Mouse (Mus musculus) stomach, embryonic 16.5 days (tissue): ENCODE measurements around the gene Fam120a. TPM values are rescaled to one million over a fixed set of nuclear protein-coding genes. Genes with fewer than 3 reads are reported as not detected.

Experiments used
- ATAC-seq: fragments of 200-750 bp; cut with Nextera tagmentation; 2 replicates; pipeline ENCODE4 v1.8.0; 2017; ENCODE audit warnings: moderate number of reproducible peaks, moderate TSS enrichment; ENCODE audit not compliant: insufficient read depth, low FRiP score
- H3K27ac ChIP-seq: fragments of 300-500 bp; sonication (generic); 2 replicates; pipeline ENCODE4 v1.5.1; 2014; ENCODE audit warnings: low read length
- H3K27me3 ChIP-seq: fragments of 300-500 bp; sonication (generic); 2 replicates; pipeline ENCODE4 v1.6.1; 2014; ENCODE audit warnings: low read length, control low read depth, mixed read lengths; ENCODE audit not compliant: control insufficient read depth, insufficient read depth
- H3K36me3 ChIP-seq: fragments of 300-500 bp; sonication (generic); 2 replicates; pipeline ENCODE4 v1.6.1; 2014; ENCODE audit warnings: low read length; ENCODE audit not compliant: control insufficient read depth, insufficient read depth
- H3K4me1 ChIP-seq: fragments of 300-500 bp; sonication (generic); 2 replicates; pipeline ENCODE4 v1.6.1; 2014; ENCODE audit warnings: low read length, control low read depth, mixed read lengths; ENCODE audit not compliant: control insufficient read depth, insufficient read depth
- H3K4me2 ChIP-seq: fragments of 300-500 bp; sonication (generic); 2 replicates; pipeline ENCODE4 v1.6.1; 2014; ENCODE audit warnings: low read depth, low read length, mixed read lengths
- H3K4me3 ChIP-seq: fragments of 300-500 bp; sonication (generic); replicated peaks from 2 replicates; pipeline ENCODE4 v1.5.1; 2014; ENCODE audit warnings: mild to moderate bottlenecking, low read length
- H3K9ac ChIP-seq: fragments of 300-500 bp; sonication (generic); 2 replicates; pipeline ENCODE4 v1.6.1; 2014; ENCODE audit warnings: low read length
- H3K9me3 ChIP-seq: fragments of 300-500 bp; sonication (generic); replicated peaks from 2 replicates; pipeline ENCODE4 v1.6.1; 2016; ENCODE audit warnings: low read length, control low read depth; ENCODE audit not compliant: control insufficient read depth
- WGBS: fragments of 180-500 bp; shearing (Covaris S2); extraction: QIAGEN DNeasy Blood & Tissue Kit; methylation state at CpG from one replicate; pipeline ENCODE4 v1.1.7; 2014; 5-methylcytosine and 5-hydroxymethylcytosine counted together
- polyA plus RNA-seq: library from polyadenylated mRNA; unstranded; fragments of >200 nt; fragmentation: Nextera tagmentation; extraction: Ambion mirVana; gene quantifications from 2 replicates; pipeline ENCODE4 v1.2.1, GENCODE M21; 2015

The Fam120a gene
- polyA plus RNA-seq, 1 experiment from 2014 or later = 27.8 TPM

DNA sequence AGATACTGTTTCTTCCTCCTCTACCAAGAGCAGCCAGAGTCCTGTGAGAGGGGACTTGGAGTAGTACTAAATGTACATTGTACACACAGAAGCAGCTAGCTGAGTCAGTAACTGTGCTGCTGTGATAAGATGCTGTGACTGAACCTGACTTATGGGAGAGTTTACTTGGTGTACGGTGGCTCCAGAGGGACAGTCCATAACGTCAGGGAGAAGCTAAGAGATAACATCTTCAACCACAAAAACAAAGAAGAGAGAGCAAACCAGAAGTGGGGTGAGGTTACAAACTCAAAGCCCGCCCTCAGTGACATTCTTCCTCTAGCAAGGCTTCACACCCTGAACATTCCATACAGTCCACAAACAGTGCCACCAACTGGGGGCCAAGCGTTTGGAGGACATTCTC is 122.5 kb downstream of the Fam120a start:
- no peaks in the 10 kb centered on the region for H3K9me3 ChIP-seq
- H3K9ac ChIP-seq = no peak overlapping the region
- H3K4me1 ChIP-seq = peaks cover 12% of the 10 kb centered on the region; the same call in 1 of the 2 replicates
- no peak overlapping the region for H3K4me3 ChIP-seq
- H3K4me2 ChIP-seq = no peak overlapping the region
- 42% methylated on average over 4 of the region's 4 CpGs for WGBS
- H3K27me3 ChIP-seq = no peaks in the 10 kb centered on the region
- ATAC-seq = no peak
- H3K36me3 ChIP-seq = no peaks in the 10 kb centered on the region
- no peak overlapping the region for H3K27ac ChIP-seq

DNA sequence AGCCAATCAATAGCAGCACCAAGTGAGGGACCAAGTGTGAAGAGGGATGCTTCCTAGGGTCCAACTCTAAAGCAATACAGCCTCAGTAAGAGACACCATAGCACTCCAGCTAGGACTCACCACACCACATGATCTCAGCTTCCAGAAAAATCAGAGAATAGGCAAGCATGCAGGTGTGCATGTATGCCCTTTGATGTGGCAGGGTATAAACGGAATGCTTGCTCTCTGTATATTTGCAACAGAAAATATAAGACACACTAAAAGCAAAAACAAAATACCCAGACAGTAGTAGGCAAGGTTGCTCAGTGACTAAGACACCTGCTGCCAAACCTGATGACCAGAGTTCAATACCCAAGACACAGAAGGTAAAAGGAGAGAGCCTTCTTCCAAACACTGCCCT is 124.3 kb downstream of the Fam120a start:
- WGBS = 84% methylated on average over 1 of the region's 1 CpGs
- Histone ChIP-seq H3K4me2 (no peak overlapping the region), H3K27me3 (no peaks in the 10 kb centered on the region), H3K9ac (no peak overlapping the region), H3K36me3 (no peaks in the 10 kb centered on the region), H3K27ac (no peak overlapping the region), H3K4me1 (peaks cover 7% of the 10 kb centered on the region; the same call in 1 of the 2 replicates), H3K9me3 (no peaks in the 10 kb centered on the region), H3K4me3 (no peak overlapping the region)
- ATAC-seq = no peak

DNA sequence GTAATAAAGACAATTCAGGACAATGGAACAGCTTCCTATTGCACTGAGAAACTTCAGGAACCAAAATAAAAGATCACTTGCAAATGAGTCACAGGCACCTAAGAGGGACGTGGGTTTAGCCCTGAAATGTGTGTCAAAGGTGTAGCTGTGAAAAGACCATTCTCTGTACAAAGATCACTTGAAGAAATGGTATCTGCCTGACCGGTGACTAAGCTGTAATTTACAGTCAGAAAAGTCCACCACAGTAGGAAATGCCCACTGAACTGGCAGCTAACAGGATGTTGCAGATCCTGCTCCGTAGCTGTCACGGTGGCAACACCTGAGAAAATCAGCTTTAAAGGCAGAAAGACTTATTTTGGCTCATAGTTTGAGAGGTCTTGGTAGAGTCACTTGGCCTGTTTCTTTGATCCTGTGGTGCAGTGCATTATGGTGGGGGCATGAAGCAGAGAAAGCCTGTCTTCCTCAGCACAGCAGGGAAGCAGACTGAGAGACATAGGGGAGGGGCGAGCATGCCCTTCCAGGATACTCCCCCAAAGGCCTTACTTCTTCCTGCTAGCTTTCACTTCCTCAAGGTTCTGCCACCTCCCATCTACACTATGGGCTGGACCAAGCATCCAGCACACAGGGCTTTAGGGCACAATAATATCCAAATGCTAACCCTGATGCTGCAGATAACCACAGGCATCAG is 125.8 kb downstream of the Fam120a start:
- 61% methylated on average over 5 of the region's 5 CpGs for WGBS
- H3K4me2 ChIP-seq = no peak overlapping the region
- ATAC-seq = peak; percentile 41; the same call in 1 of the 2 replicates
- H3K9ac ChIP-seq = no peak overlapping the region; the same call in 1 of the 2 replicates
- H3K36me3 ChIP-seq = no peaks in the 10 kb centered on the region
- H3K27me3 ChIP-seq = no peaks in the 10 kb centered on the region
- no peak overlapping the region for H3K4me3 ChIP-seq
- H3K4me1 ChIP-seq = peaks cover 4% of the 10 kb centered on the region; the same call in 1 of the 2 replicates
- H3K27ac ChIP-seq = peak overlapping the region; percentile 70
- no peaks in the 10 kb centered on the region for H3K9me3 ChIP-seq

DNA sequence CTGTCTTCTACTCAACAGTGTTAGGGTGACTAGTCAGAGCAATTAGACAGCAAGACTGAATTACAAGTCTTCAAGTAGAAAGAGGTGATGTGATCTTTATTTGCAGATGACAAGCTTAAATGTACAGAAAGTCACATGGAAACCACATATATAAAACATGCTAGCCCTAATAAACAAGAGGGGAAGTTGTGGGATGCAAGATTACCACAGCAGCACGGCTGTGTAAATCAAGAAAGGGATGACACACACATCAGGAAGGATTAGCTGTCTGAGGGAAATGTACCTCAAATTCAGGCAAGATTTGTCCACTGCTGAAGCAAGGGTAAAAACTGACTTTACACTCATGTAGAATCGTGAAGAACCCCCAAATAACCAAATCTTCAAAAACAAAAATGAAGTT is 129.5 kb downstream of the Fam120a start:
- peaks cover 4% of the 10 kb centered on the region; the same call in 1 of the 2 replicates for H3K4me1 ChIP-seq
- no peaks in the 10 kb centered on the region for H3K27me3 ChIP-seq
- H3K4me3 ChIP-seq = no peak overlapping the region
- no peak overlapping the region for H3K27ac ChIP-seq
- H3K4me2 ChIP-seq = no peak overlapping the region
- no peaks in the 10 kb centered on the region for H3K9me3 ChIP-seq
- no peak overlapping the region for H3K9ac ChIP-seq
- H3K36me3 ChIP-seq = no peaks in the 10 kb centered on the region
- no peak for ATAC-seq
- 76% methylated on average over 2 of the region's 2 CpGs for WGBS

DNA sequence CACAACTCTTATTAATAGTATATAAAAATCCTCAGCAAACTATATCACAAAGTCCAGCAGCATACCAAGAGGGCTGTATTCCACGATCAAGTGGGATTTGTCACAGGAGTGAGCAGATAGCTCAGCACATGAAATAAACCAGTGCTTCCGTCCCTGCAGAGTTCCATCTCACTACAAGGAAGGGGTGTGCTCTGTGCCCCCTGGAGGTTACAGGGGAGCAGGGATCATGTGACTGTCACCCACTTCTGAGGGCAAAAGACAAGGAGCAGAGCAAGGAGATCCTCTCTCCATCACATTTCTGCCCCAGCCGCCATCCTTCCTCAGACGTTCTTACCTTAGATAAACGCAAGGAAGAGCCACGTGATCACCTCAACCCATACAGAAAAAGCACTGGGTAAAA is 130.3 kb downstream of the Fam120a start:
- Histone ChIP-seq H3K4me1 (peaks cover 4% of the 10 kb centered on the region; the same call in 1 of the 2 replicates), H3K4me3 (no peak overlapping the region), H3K9ac (no peak overlapping the region), H3K27me3 (no peaks in the 10 kb centered on the region), H3K36me3 (no peaks in the 10 kb centered on the region), H3K27ac (no peak overlapping the region), H3K9me3 (no peaks in the 10 kb centered on the region), H3K4me2 (no peak overlapping the region)
- ATAC-seq = no peak
- WGBS = 60% methylated on average over 6 of the region's 6 CpGs

DNA sequence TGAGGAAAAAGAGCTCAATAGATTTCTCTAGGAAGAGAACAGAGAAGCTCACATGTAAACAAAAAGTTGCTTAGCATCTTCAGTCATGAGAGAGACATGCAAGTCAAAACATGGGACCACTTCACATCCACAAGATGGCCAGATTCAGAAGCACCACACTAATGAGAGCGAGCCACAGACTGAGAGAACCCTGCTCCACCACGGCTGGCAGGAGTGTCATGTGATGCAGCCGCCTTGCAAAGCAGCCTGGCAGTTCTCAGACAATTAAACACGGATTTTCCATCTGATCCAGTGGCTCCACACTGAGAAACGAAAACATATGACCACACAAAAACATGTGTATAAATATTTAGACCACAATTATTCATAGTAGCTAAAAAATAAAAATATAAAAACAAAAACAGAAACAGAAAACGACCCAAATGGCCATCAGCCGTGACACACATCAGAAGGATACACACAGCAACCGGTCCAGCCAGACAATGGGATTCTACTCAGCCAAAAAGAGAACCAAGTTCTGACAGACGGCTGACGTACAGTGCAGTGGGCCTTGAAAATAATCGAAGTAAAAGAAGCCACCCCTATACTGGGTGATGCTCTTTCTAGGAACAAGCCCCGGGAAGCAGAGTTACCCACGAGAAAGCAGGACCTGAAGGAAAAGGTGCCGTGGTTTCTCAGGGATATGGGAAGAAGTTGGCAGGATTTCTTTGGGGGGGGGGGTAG is 137.1 kb downstream of the Fam120a start:
- ATAC-seq = no peak
- no peak overlapping the region for H3K9ac ChIP-seq
- H3K4me3 ChIP-seq = no peak overlapping the region
- H3K9me3 ChIP-seq = no peaks in the 10 kb centered on the region
- H3K4me2 ChIP-seq = no peak overlapping the region
- H3K27ac ChIP-seq = no peak overlapping the region
- WGBS = 79% methylated on average over 14 of the region's 14 CpGs
- H3K27me3 ChIP-seq = no peaks in the 10 kb centered on the region
- H3K36me3 ChIP-seq = peaks cover 14% of the 10 kb centered on the region; the same call in 1 of the 2 replicates
- H3K4me1 ChIP-seq = no peaks in the 10 kb centered on the region

DNA sequence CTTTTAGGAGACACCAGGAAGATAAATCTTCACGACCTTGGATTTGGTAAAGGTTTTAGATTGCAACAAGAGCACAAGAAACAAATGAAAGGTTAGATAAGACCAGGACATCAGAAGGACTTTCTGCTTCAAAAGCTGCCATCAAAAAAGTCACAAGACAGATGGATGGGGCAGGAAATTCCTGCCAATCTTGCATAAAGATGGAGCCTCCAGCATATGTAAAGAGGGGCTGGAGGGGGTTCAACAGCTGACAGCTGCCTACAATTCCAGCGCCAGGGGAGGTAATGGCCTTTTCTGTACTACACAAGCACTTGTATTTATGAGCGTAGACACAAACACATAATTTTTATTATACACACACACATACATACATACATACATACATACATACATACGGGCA is 138.0 kb downstream of the Fam120a start:
- no peak overlapping the region for H3K27ac ChIP-seq
- no peak overlapping the region for H3K4me3 ChIP-seq
- H3K4me1 ChIP-seq = no peaks in the 10 kb centered on the region
- no peak for ATAC-seq
- no peaks in the 10 kb centered on the region for H3K9me3 ChIP-seq
- H3K36me3 ChIP-seq = peaks cover 14% of the 10 kb centered on the region; the same call in 1 of the 2 replicates
- no peak overlapping the region for H3K4me2 ChIP-seq
- H3K27me3 ChIP-seq = no peaks in the 10 kb centered on the region
- 82% methylated on average over 4 of the region's 4 CpGs for WGBS
- no peak overlapping the region for H3K9ac ChIP-seq

Other genes with a start within 250 kb of the Fam120a start
- 6.1 and 6.3 TPM in 2 replicates for gene Phf2, start 96.9 kb downstream of the Fam120a start, polyA plus RNA-seq
- 3.3 and 3.4 TPM in 2 replicates for gene Wnk2, start 180.0 kb upstream of the Fam120a start, polyA plus RNA-seq
- gene Ninj1, start 219.5 kb upstream of the Fam120a start, polyA plus RNA-seq = 57.8 and 61.0 TPM in 2 replicates
- gene Card19, start 248.0 kb upstream of the Fam120a start, polyA plus RNA-seq = 55.7 and 56.4 TPM in 2 replicates